9 mouse cellular contexts compared by ENCODE assay signal in genomic region chr6:57743333-57743732, GRCm38 (mm10). TPM values are rescaled to one million over a fixed set of nuclear protein-coding genes. Genes with fewer than 3 reads are reported as not detected.
A peak's percentile ranks its signal among the peaks of the same experiment; 100 is the strongest.
DNase-seq lines count a peak whose midpoint lies in the region; ATAC-seq and TF ChIP-seq lines count a peak whose summit lies in the region.
"Had no signal": no experiment of that assay in that cellular context is flagged by ENCODE, and none has a peak within 500 bp of the region (broad histone marks: within the 10 kb centered on the region; RNA-seq: fewer than 3 reads in every experiment).

No protein-coding gene starts in this region.

- no peak for DNase-seq in heart, adult 9 months (ENCODE audit: low spot score in 2 of 2)
- peak; percentile 23 for DNase-seq in CH12.LX (ENCODE audit: extremely low read depth)
- peak; percentile 28 for DNase-seq in lung, postnatal 10 days
- DNase-seq in layer of hippocampus, adult 11-12 months (ENCODE audit: low spot score), result no peak
- no peak for DNase-seq in left cerebral cortex, postnatal 4 days

- TF ChIP-seq CTCF in CH12.LX (conservative IDR thresholded peaks at IDR 0.05 in 1 of 2, IDR thresholded peaks at IDR 0.05 in 1 of 2; ENCODE audit: low read depth in 2 of 2, low read length in 2 of 2), result peak in 1 of 2 experiments; percentile 60; a peak in 2 of 4 replicates
- TF ChIP-seq CTCF in cortical plate, adult 2 months (IDR thresholded peaks at IDR 0.05; ENCODE audit: extremely low read depth, insufficient read depth, low read length), result peak; percentile 43

- 61% methylated on average over 2 of the region's 2 CpGs for WGBS in heart, embryonic 12.5 days
- 73% methylated on average over 2 of the region's 2 CpGs for WGBS in hindbrain, embryonic 13.5 days

- 0 out of 2 replicates have a peak, but pooled peaks have one; percentile 47 for ATAC-seq in heart, embryonic 12.5 days (ENCODE audit: insufficient number of reproducible peaks, low FRiP score)
- ATAC-seq in hindbrain, embryonic 13.5 days (ENCODE audit: low FRiP score), result no peak

- no peak for TF ChIP-seq EP300 in CH12.LX (IDR thresholded peaks at IDR 0.05; ENCODE audit: low read length)

- dilution Hi-C loops in CH12.LX (cut with MboI; ENCODE audit: extremely low pct_ligation_motif_present, extremely low pct_unique_long_range_greater_than_20kb, low sequenced_read_pairs), result no loop called here

- no peak overlapping the region for H3K9ac ChIP-seq in heart, embryonic 12.5 days
- H3K9ac ChIP-seq in CH12.LX (ENCODE audit: insufficient read depth, low read depth), result no peak overlapping the region
- H3K9ac ChIP-seq in hindbrain, embryonic 13.5 days, result no peak overlapping the region
- H3K9ac ChIP-seq: limb, embryonic 12.5 days had no signal

- no peaks in the 10 kb centered on the region for H3K9me3 ChIP-seq in heart, embryonic 12.5 days (replicated peaks)
- H3K9me3 ChIP-seq in CH12.LX (replicated peaks; ENCODE audit: low read length), result no peaks in the 10 kb centered on the region
- H3K9me3 ChIP-seq in hindbrain, embryonic 13.5 days, result no peaks in the 10 kb centered on the region
- H3K9me3 ChIP-seq: limb, embryonic 12.5 days had no signal

- H3K4me3 ChIP-seq in heart, embryonic 12.5 days, result no peak overlapping the region
- no peak overlapping the region for H3K4me3 ChIP-seq in CH12.LX (replicated peaks in 1 of 3; ENCODE audit: low read depth in 2 of 3, low read length in 2 of 3, poor library complexity in 1 of 3)
- H3K4me3 ChIP-seq in cortical plate, adult 2 months (ENCODE audit: insufficient read depth, low read length), result no peak overlapping the region
- H3K4me3 ChIP-seq in hindbrain, embryonic 13.5 days, result no peak overlapping the region
- H3K4me3 ChIP-seq: limb, embryonic 12.5 days had no signal

- peak; percentile 64 for TF ChIP-seq RAD21 in CH12.LX (IDR thresholded peaks at IDR 0.05; ENCODE audit: low read depth, low read length)

- in situ Hi-C loops in CH12.LX (cut with MboI; ENCODE audit: low pct_ligation_motif_present, low pct_unique_long_range_greater_than_20kb, low sequenced_read_pairs), result no loop called here

- H3K27ac ChIP-seq in heart, embryonic 12.5 days (ENCODE audit: poor library complexity, severe bottlenecking), result no peak overlapping the region
- no peak overlapping the region for H3K27ac ChIP-seq in CH12.LX (ENCODE audit: insufficient read depth, low read depth)
- no peak overlapping the region for H3K27ac ChIP-seq in cortical plate, adult 2 months (ENCODE audit: insufficient read depth, low read length)
- H3K27ac ChIP-seq in hindbrain, embryonic 13.5 days, result no peak overlapping the region
- H3K27ac ChIP-seq: limb, embryonic 12.5 days had no signal

- TF ChIP-seq POLR2A in CH12.LX (IDR thresholded peaks at IDR 0.05; ENCODE audit: low read depth, low read length), result no peak
- TF ChIP-seq POLR2A in cortical plate, adult 2 months (IDR thresholded peaks at IDR 0.05; ENCODE audit: extremely low read depth, insufficient read depth, low read length), result no peak

- no peak overlapping the region for H3K4me2 ChIP-seq in heart, embryonic 12.5 days
- H3K4me2 ChIP-seq in CH12.LX (ENCODE audit: insufficient read depth, low read depth, poor library complexity, severe bottlenecking), result no peak overlapping the region
- no peak overlapping the region for H3K4me2 ChIP-seq in hindbrain, embryonic 13.5 days
- H3K4me2 ChIP-seq: limb, embryonic 12.5 days had no signal

- 0 out of 2 replicates have a peak, but pooled peaks cover 2% of the 10 kb centered on the region for H3K36me3 ChIP-seq in heart, embryonic 12.5 days
- H3K36me3 ChIP-seq in CH12.LX (replicated peaks in 1 of 2; ENCODE audit: control insufficient read depth in 1 of 2, insufficient read depth in 1 of 2, low read length in 1 of 2), result peaks cover 0 to 3% of the 10 kb centered on the region in 2 experiments
- peaks cover 15% of the 10 kb centered on the region for H3K36me3 ChIP-seq in hindbrain, embryonic 13.5 days

- intact Hi-C loops in left cerebral cortex, postnatal 4 days (cut with DNase I), result no loop called here

- peaks cover 5% of the 10 kb centered on the region for H3K4me1 ChIP-seq in heart, embryonic 12.5 days (replicated peaks)
- H3K4me1 ChIP-seq in CH12.LX (ENCODE audit: control insufficient read depth in 1 of 2, insufficient read depth in 2 of 2), result no peaks in the 10 kb centered on the region; a peak in 1 of 4 replicates
- H3K4me1 ChIP-seq in cortical plate, adult 2 months (ENCODE audit: control insufficient read depth, insufficient read depth, low read length), result no peaks in the 10 kb centered on the region
- H3K4me1 ChIP-seq in hindbrain, embryonic 13.5 days (replicated peaks), result no peaks in the 10 kb centered on the region
- H3K4me1 ChIP-seq: limb, embryonic 12.5 days had no signal

- no peaks in the 10 kb centered on the region for H3K27me3 ChIP-seq in heart, embryonic 12.5 days (replicated peaks)
- no peaks in the 10 kb centered on the region for H3K27me3 ChIP-seq in CH12.LX (replicated peaks)
- no peaks in the 10 kb centered on the region for H3K27me3 ChIP-seq in hindbrain, embryonic 13.5 days
- H3K27me3 ChIP-seq: limb, embryonic 12.5 days had no signal

- H3K79me2 ChIP-seq in CH12.LX (replicated peaks; ENCODE audit: control insufficient read depth, extremely low read depth, insufficient read depth, poor library complexity, severe bottlenecking), result no peaks in the 10 kb centered on the region

TF ChIP-seq in CH12.LX, 34 proteins besides CTCF, POLR2A, EP300 and RAD21:
- TF ChIP-seq ETS1 (conservative IDR thresholded peaks at IDR 0.05; ENCODE audit: low read depth, low read length) (no peak), SMC3 (IDR thresholded peaks at IDR 0.05; ENCODE audit: low read depth, low read length) (peak; percentile 61), SIN3A (IDR thresholded peaks at IDR 0.05; ENCODE audit: low read length) (no peak), TCF12 (IDR thresholded peaks at IDR 0.05; ENCODE audit: low read depth, low read length) (no peak), ZMIZ1 (IDR thresholded peaks at IDR 0.05; ENCODE audit: low read depth, low read length) (no peak)

RNA-seq across cellular contexts. Expression of gene Lancl2, which starts 41.0 kb away (rescaled TPM):
- polyA plus RNA-seq in heart, embryonic 12.5 days (2016; fragmentation: Nextera tagmentation; extraction: Ambion mirVana), result 18.7 and 21.1 TPM in 2 replicates
- total RNA-seq in CH12.LX (2012; rRNA removed), result 12.2 and 13.8 TPM in 2 replicates
- 24.3 and 25.0 TPM in 2 replicates for total RNA-seq in CH12.LX (2014; rRNA removed)
- 17.7 and 19.1 TPM in 2 replicates for polyA plus RNA-seq in CH12.LX (2012; ENCODE audit: insufficient read length, low read depth)
- polyA plus RNA-seq in cortical plate, adult 2 months (2012; rRNA removed), result 62.9 and 72.2 TPM in 2 replicates
- 81.5 and 86.8 TPM in 2 replicates for polyA plus RNA-seq in hindbrain, embryonic 13.5 days (2015; fragmentation: Nextera tagmentation; extraction: Ambion mirVana)
- total RNA-seq in left cerebral cortex, postnatal 4 days (2021), result 100 to 1,000 TPM; 159 to 161 TPM

RNA-seq across cellular contexts. Expression of gene Pyurf, which starts 51.5 kb away (rescaled TPM):
- 25.1 and 26.1 TPM in 2 replicates for polyA plus RNA-seq in heart, embryonic 12.5 days (2016; fragmentation: Nextera tagmentation; extraction: Ambion mirVana)
- total RNA-seq in CH12.LX (2012; rRNA removed), result 6.4 and 6.8 TPM in 2 replicates
- 12.4 and 13.4 TPM in 2 replicates for total RNA-seq in CH12.LX (2014; rRNA removed)
- 5.7 and 6.8 TPM in 2 replicates for polyA plus RNA-seq in CH12.LX (2012; ENCODE audit: insufficient read length, low read depth)
- polyA plus RNA-seq in cortical plate, adult 2 months (2012; rRNA removed), result 17.5 and 19.1 TPM in 2 replicates
- polyA plus RNA-seq in hindbrain, embryonic 13.5 days (2015; fragmentation: Nextera tagmentation; extraction: Ambion mirVana), result 16.0 and 16.3 TPM in 2 replicates
- total RNA-seq in left cerebral cortex, postnatal 4 days (2021), result 1 to 10 TPM; 6.2 to 7.7 TPM

Comparison
In these comparisons a context has a peak if more than half of its experiments do, and no peak if none do; other contexts are left out.
1. DNase-seq: peak in CH12.LX (single experiment) and lung, postnatal 10 days (single experiment); none in heart, adult 9 months (0 of 2), layer of hippocampus, adult 11-12 months (single experiment) and left cerebral cortex, postnatal 4 days (single experiment).